16 mouse cellular contexts compared by ENCODE assay signal in the genomic region with DNA sequence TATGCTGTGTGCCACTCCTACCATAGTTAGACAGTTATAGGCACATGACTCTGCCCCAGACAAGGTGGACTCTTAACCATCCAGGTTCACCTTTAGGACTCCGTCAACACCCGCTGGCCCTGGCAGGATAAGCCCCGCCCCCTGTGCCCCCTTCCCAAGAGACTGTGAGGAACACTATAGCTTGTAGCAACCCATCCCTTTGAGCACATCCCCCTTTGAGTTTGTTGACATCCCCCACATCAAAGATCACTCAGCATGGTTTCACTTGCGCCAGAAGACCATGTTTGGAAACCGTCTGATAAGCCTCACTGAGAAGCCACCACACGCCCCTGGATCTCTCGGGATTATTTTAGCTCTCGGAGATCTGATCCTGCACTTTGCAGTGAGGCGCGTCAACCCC.
A peak's percentile ranks its signal among the peaks of the same experiment; 100 is the strongest.
DNase-seq lines count a peak whose midpoint lies in the region; ATAC-seq lines count a peak whose summit lies in the region.
"Had no signal": no experiment of that assay in that cellular context is flagged by ENCODE, and none has a peak within 500 bp of the region (broad histone marks: within the 10 kb centered on the region; RNA-seq: fewer than 3 reads in every experiment).

No protein-coding gene starts in this region.

- H3K4me1 ChIP-seq in embryonic facial prominence, embryonic 12.5 days: peaks cover 12% of the 10 kb centered on the region
- H3K4me1 ChIP-seq in embryonic facial prominence, embryonic 10.5 days: peaks cover 15% of the 10 kb centered on the region
- peaks cover 9% of the 10 kb centered on the region; the same call in 1 of the 2 replicates for H3K4me1 ChIP-seq in heart, embryonic 16.5 days (ENCODE audit: control insufficient read depth, insufficient read depth, low read length)
- no peaks in the 10 kb centered on the region for H3K4me1 ChIP-seq in midbrain, embryonic 14.5 days (ENCODE audit: control insufficient read depth, insufficient read depth, low read length)
- H3K4me1 ChIP-seq: liver, embryonic 12.5 days had no signal

- H3K4me2 ChIP-seq in embryonic facial prominence, embryonic 12.5 days (replicated peaks): no peak overlapping the region
- H3K4me2 ChIP-seq in heart, embryonic 16.5 days (ENCODE audit: low read depth, low read length): peak overlapping the region; percentile 37
- H3K4me2 ChIP-seq in midbrain, embryonic 14.5 days (ENCODE audit: low read length): no peak overlapping the region
- H3K4me2 ChIP-seq: hindbrain, embryonic 12.5 days; liver, embryonic 12.5 days had no signal

- H3K27ac ChIP-seq in embryonic facial prominence, embryonic 12.5 days: peak overlapping the region; percentile 37; the same call in 1 of the 2 replicates
- H3K27ac ChIP-seq in embryonic facial prominence, embryonic 10.5 days (replicated peaks): no peak overlapping the region
- no peak overlapping the region for H3K27ac ChIP-seq in heart, embryonic 16.5 days (ENCODE audit: low read length)
- no peak overlapping the region for H3K27ac ChIP-seq in midbrain, embryonic 14.5 days (replicated peaks; ENCODE audit: low read depth, low read length)
- H3K27ac ChIP-seq: hindbrain, embryonic 12.5 days; liver, embryonic 12.5 days had no signal

- no peaks in the 10 kb centered on the region for H3K36me3 ChIP-seq in embryonic facial prominence, embryonic 12.5 days
- no peaks in the 10 kb centered on the region for H3K36me3 ChIP-seq in embryonic facial prominence, embryonic 10.5 days (replicated peaks)
- H3K36me3 ChIP-seq in heart, embryonic 16.5 days (ENCODE audit: control insufficient read depth, insufficient read depth): no peaks in the 10 kb centered on the region
- no peaks in the 10 kb centered on the region for H3K36me3 ChIP-seq in midbrain, embryonic 14.5 days (ENCODE audit: control insufficient read depth, insufficient read depth, low read length)
- H3K36me3 ChIP-seq: hindbrain, embryonic 12.5 days; liver, embryonic 12.5 days had no signal

- WGBS in embryonic facial prominence, embryonic 12.5 days: 57% methylated on average over 10 of the region's 10 CpGs
- 68% methylated on average over 10 of the region's 10 CpGs for WGBS in embryonic facial prominence, embryonic 10.5 days
- WGBS in heart, embryonic 16.5 days: 27% methylated on average over 10 of the region's 10 CpGs
- WGBS in midbrain, embryonic 14.5 days: 69% methylated on average over 10 of the region's 10 CpGs

- 0 out of 2 replicates have a peak, but pooled peaks have one; percentile 10 for ATAC-seq in embryonic facial prominence, embryonic 12.5 days (ENCODE audit: insufficient number of reproducible peaks, insufficient read depth, low FRiP score, low TSS enrichment)
- peak; percentile 41 for ATAC-seq in heart, embryonic 16.5 days (replicated peaks; ENCODE audit: extremely low read depth, insufficient read depth, low FRiP score)
- ATAC-seq in midbrain, embryonic 14.5 days (ENCODE audit: low FRiP score, low TSS enrichment): no peak
- ATAC-seq: liver, embryonic 12.5 days had no signal

- no peaks in the 10 kb centered on the region for H3K9me3 ChIP-seq in embryonic facial prominence, embryonic 12.5 days
- H3K9me3 ChIP-seq in embryonic facial prominence, embryonic 10.5 days: no peaks in the 10 kb centered on the region
- no peaks in the 10 kb centered on the region for H3K9me3 ChIP-seq in heart, embryonic 16.5 days (replicated peaks; ENCODE audit: control insufficient read depth, low read length)
- H3K9me3 ChIP-seq in midbrain, embryonic 14.5 days (ENCODE audit: control insufficient read depth, low read length): no peaks in the 10 kb centered on the region
- H3K9me3 ChIP-seq: hindbrain, embryonic 12.5 days; liver, embryonic 12.5 days had no signal

- DNase-seq in embryonic facial prominence, embryonic 10.5 days (ENCODE audit: low spot score): no peak
- no peak for DNase-seq in heart, adult 11 months
- DNase-seq in testis, postnatal 10 days (ENCODE audit: low spot score): peak; percentile 45
- DNase-seq in testis, postnatal 14 days (ENCODE audit: low spot score): no peak
- no peak for DNase-seq in frontal cortex, postnatal 10 days (ENCODE audit: low spot score in 2 of 2)
- DNase-seq in midbrain, embryonic 14.5 days: no peak
- DNase-seq: adrenal gland, adult 8-10 months; cerebellum, adult 11 months; cerebellum, postnatal 14 days; embryo, embryonic 11 days; gastrocnemius, postnatal 10 days; lung, postnatal 10 days had no signal

- H3K27me3 ChIP-seq in embryonic facial prominence, embryonic 12.5 days: no peaks in the 10 kb centered on the region
- peaks cover 4% of the 10 kb centered on the region; the same call in 1 of the 2 replicates for H3K27me3 ChIP-seq in embryonic facial prominence, embryonic 10.5 days (replicated peaks; ENCODE audit: low read depth, poor library complexity, severe bottlenecking)
- peaks cover 4% of the 10 kb centered on the region; the same call in 1 of the 2 replicates for H3K27me3 ChIP-seq in heart, embryonic 16.5 days (ENCODE audit: control insufficient read depth, insufficient read depth, low read length)
- H3K27me3 ChIP-seq in midbrain, embryonic 14.5 days (ENCODE audit: control insufficient read depth, insufficient read depth, low read length): no peaks in the 10 kb centered on the region
- H3K27me3 ChIP-seq: hindbrain, embryonic 12.5 days had no signal

- no peak overlapping the region for H3K9ac ChIP-seq in embryonic facial prominence, embryonic 12.5 days
- H3K9ac ChIP-seq in heart, embryonic 16.5 days (ENCODE audit: low read length): no peak overlapping the region
- no peak overlapping the region for H3K9ac ChIP-seq in midbrain, embryonic 14.5 days (replicated peaks; ENCODE audit: low read length)
- H3K9ac ChIP-seq: hindbrain, embryonic 12.5 days; liver, embryonic 12.5 days had no signal

- H3K4me3 ChIP-seq in embryonic facial prominence, embryonic 12.5 days: no peak overlapping the region
- no peak overlapping the region for H3K4me3 ChIP-seq in embryonic facial prominence, embryonic 10.5 days
- H3K4me3 ChIP-seq in heart, embryonic 16.5 days (ENCODE audit: low read length): no peak overlapping the region
- no peak overlapping the region for H3K4me3 ChIP-seq in midbrain, embryonic 14.5 days (replicated peaks; ENCODE audit: low read depth, low read length)
- H3K4me3 ChIP-seq: hindbrain, embryonic 12.5 days; liver, embryonic 12.5 days had no signal
